Mouse (Mus musculus): ENCODE measurements around the gene Vbp1.
A peak's percentile ranks its signal among the peaks of the same experiment; 100 is the strongest.

Vbp1 gene

DNA sequence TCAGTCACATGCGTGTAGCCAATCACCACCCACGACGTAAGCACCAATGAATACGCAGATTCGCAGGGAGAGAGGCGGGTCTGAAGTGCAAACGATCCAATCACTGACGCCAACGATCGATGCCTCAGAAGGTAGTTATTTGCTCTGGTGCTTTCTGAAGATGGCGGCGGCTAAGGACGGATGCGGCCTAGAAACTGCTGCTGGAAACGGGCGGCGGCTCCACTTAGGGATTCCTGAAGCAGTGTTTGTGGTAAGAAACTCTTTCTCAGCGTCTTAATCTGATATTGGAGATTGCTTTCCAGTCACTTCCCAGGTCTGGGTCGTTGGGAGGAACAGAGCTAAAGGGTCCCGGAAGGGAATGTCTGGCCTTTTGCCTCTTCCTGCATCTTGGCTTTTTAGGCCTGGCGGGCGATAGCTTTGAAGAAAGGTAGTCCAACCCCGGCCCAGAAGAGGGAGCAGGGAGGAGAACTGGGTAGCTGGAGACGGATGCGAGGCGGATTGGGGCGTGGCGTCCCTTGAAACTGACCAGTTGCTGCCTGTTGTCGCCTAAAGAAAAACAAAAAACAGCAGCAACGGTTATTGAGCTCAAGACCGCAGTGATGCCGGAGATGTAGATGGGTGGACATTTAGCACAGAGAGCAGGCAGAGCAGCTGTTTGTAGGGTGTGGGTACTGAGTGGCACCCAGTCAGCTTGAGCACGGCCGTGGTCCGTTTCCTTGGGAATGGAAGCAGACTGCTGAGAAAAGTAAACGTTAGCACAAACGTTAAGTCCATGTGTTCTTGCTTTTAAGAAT is at the start of gene Vbp1:
Gene Vbp1 (plus strand): TSS at position 121 of the 794 bp plus-strand sequence.
- DNase-seq (ENCODE audit: low read depth, low spot score), result peak; percentile 87

- DNase-seq (ENCODE audit: low read depth, low spot score), result peak; percentile 18
These were observed 38.9 kb upstream of the Vbp1 start for GRCm38 (mm10) chrX:75475182-75475644.

GRCm38 (mm10) chrX:75489886-75490285 is 24.2 kb upstream of the Vbp1 start:
- DNase-seq (ENCODE audit: low read depth, low spot score), result no peak

DNA sequence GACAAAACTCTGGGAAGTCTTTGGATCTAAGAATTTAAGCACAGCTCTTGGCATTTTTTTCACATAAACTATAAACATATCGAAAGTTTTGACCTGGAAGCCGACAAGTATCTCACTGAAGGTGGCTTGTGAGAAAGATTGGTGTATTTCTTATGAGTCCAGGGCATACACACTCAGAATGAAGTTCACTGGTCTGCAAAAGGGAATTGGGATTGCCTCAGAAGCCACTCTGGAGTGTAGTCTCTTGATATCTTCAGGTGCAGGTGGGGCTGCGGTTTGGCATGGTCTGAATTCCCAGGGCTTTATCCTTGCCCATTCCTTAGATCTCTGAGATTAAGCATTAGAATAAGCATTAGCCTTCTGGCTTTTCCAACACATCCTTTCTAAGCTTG is 316 bp upstream of the Vbp1 start:
- DNase-seq (ENCODE audit: low read depth, low spot score), result peak; percentile 0

DNA sequence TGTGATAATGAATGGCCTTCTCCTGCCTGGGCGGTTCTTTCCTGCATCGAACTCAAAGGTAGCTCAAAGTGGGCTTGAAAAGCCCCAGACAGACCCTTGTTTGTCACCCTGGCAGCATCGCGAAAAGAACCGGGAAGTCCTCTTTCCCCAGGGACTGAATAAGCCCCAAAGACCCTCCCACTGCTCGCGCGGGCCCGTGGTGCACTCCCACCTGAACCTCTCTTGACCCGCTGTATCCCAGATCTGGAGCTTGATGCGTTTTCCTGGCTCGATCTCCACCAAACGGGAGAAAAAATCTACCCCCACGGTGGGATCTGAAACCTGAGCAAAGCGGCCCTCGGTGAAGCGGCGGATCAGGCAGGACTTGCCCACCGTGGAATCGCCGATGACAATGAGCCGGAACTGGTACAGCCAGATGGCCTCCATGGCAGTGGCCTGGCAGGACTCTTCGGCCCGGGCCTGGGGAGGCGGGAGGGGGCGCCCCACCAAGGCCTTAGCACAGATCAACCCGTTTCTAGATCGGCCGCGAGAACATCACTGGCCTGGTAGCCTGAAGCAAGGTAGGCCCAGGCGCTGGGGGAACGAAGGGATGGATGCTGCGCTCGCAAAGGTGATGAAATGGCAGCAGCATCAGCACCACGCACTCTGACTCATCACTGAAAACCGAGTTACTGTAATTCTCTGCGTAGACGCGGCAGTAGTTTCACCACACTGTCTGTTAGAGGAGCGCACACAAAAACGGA is 63.7 kb downstream of the Vbp1 start, which contains the start of gene Rab39b:
Gene Rab39b (minus strand): TSS at position 650 of the 743 bp plus-strand sequence.
- peak; percentile 39 for DNase-seq (ENCODE audit: low read depth, low spot score)

GRCm38 (mm10) chrX:75578539-75578938 is 64.4 kb downstream of the Vbp1 start:
- DNase-seq (ENCODE audit: low read depth, low spot score), result no peak
